Mouse (Mus musculus): Measurements from ENCODE around the gene Lrfn5.

The Lrfn5 gene

GRCm38 (mm10) chr12:61522829-61523370 is at the start of gene Lrfn5:
Gene Lrfn5, plus strand, starts transcription at chr12:61523150.
- DNase-seq (ENCODE audit: low spot score): peak; percentile 60

GRCm38 (mm10) chr12:61521501-61522147 is 1.3 kb upstream of the Lrfn5 start:
- DNase-seq (ENCODE audit: low spot score): no peak

DNA sequence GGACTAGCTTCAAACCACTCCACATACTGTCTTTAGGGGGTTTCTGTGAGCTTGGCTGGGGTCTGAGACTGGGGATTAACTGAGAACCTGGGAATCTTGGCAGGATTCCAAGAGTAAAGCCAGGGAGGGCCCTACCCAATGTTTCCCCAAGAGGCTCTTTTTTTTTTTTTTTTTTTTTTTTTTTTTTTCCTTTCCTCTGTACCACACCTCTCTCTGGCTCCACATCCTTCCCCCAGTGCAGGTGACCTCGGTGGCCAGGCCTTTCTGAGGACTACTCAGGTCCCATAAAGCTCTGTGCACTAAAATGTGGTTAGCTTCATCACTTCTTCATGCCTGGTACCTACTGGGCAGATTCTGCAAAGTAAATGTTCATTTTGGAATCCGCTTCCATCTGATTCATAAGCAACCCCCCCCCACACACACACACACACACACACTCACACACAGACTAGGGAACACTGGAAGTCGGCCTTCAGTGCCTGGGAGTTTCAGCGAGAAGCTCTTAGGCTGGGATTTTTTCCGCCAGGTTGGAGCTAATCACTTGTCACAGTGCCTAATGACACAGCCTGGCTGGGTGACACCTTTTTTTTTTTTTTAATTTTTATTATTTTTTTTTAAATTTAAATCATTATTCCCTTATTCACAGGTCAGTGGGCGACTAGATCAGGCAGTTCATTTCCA is 662 bp upstream of the Lrfn5 start:
- DNase-seq (ENCODE audit: low spot score): no peak

DNA sequence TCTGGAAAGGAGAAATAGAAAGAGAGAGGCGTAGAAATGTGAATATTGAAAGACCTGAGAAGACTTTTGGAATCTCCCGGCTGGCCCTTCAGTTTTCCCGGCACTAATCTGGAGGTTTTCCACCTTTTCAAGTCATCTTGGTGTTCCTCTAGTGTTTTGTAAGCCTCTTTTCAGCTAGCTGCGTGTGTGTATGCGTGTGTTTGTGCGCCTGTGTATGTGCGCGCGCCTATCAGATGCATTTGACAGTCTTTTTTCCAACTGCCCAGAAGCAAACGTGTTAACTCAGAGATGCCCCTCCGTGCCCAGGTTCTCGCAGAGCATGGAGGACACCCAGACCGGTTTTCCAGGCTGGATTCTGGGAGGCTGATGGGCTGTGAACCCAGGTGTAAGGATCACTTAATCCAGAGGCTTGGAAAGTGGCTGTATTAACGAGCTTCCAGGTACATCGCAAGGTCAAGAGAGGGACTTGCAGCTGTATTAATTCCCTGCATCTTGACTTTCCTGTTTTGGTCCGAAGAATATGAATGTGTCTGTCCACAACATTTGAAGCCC is 757 bp downstream of the Lrfn5 start:
- DNase-seq (ENCODE audit: low spot score): no peak

GRCm38 (mm10) chr12:61524183-61524651 is 1.3 kb downstream of the Lrfn5 start:
- no peak for DNase-seq (ENCODE audit: low spot score)

GRCm38 (mm10) chr12:61526199-61526598 is 3.2 kb downstream of the Lrfn5 start:
- DNase-seq (ENCODE audit: low spot score): no peak

DNA sequence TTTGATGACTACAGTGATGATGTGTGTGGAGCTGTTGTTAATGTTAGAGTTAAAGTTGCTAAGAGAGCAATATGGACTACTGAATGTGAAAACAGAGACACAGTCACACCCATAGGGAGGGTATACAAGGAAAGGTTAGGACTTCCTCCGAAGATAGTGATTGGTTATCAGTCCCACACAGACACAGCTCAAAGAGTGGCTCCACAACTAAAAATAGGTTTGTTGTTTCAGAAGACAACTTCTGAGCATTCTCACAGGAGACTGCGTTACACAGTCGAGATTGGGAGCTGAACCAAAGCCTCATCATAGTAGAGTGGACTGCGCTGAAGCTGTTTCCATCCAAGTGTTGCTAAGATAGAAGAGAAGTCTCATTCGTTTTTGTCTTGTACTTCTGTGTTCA is 57.0 kb downstream of the Lrfn5 start:
- no peak for DNase-seq (ENCODE audit: low spot score)

GRCm38 (mm10) chr12:61600305-61600704 is 77.4 kb downstream of the Lrfn5 start:
- no peak for DNase-seq (ENCODE audit: low spot score)

- no peak for DNase-seq (ENCODE audit: low spot score)
Measured at GRCm38 (mm10) chr12:61607871-61608270, 84.9 kb downstream of the Lrfn5 start.

- no peak for DNase-seq (ENCODE audit: low spot score)
Measured at GRCm38 (mm10) chr12:61610081-61610480, 87.1 kb downstream of the Lrfn5 start.

- no peak for DNase-seq (ENCODE audit: low spot score)
Measured at GRCm38 (mm10) chr12:61624532-61624931, 101.6 kb downstream of the Lrfn5 start.

DNA sequence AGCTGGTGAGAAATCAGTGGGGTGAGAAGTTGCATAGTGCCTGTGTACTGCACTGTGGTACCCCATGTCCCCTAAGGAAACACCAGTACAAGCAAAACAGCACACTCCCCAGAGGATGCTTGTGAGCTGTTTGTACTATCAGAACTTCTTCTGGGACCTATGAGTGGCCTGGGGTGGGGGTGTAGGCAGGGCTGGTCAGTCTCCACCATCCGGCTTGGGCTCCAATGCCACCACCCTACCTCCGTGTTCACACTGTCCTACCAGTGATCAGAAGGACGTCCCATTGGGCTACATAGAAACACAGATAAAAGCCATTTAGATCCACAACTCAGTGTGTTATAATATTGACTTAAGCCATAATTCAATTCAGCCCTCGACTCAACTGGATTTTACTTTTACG is 131.4 kb downstream of the Lrfn5 start:
- DNase-seq (ENCODE audit: low spot score): no peak

DNA sequence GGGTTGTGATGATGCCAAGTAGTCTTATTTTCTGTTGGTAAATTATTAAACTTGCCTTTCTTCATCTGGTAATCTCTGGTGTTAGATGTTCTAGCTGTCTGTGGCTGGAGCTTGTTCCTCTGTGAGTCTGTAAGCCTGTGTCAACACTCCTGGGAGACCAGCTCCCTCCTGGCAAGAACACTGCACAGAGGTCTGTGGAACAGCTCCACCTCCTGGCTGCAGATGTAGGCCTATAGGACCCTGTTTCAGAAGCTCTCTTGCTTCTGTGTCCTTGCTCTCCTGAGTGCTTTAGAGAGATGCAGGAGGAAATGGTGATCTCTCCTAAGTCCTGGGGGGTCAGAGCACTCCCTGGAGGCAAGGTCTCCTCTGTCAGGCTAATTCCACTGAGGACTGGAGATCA is 200.2 kb downstream of the Lrfn5 start:
- DNase-seq (ENCODE audit: low spot score): no peak

GRCm38 (mm10) chr12:61807073-61807605 is 284.2 kb downstream of the Lrfn5 start:
- DNase-seq (ENCODE audit: low spot score): no peak

GRCm38 (mm10) chr12:61823601-61824000 is 300.7 kb downstream of the Lrfn5 start:
- no peak for DNase-seq (ENCODE audit: low spot score)

- DNase-seq (ENCODE audit: low spot score): no peak
Measured at GRCm38 (mm10) chr12:61826311-61826710, 303.4 kb downstream of the Lrfn5 start.

- no peak for DNase-seq (ENCODE audit: low spot score)
Measured at GRCm38 (mm10) chr12:61842599-61843291, 319.8 kb downstream of the Lrfn5 start.

DNA sequence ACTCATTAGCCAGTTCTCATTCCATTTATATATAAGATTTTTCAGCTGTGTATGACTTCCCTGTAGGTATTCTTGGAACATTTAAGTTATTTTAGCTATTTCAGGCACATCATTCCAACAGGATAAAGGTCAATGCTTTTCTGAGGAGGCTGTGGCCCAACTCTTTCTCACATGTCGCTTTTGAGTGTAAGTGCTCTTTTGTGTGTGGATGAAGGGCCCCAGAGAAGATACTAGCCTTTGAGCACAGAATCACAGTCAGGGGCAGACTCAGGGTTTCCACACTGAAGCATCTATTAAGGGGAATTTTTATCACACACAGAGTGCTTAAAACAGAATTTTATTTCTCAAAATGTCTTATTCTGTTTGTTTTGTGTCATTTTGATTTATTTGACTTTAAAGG is 331.2 kb downstream of the Lrfn5 start:
- DNase-seq (ENCODE audit: low spot score): no peak
